Mouse (Mus musculus): ENCODE data around the gene Olfr820. TPM values are rescaled to one million over a fixed set of nuclear protein-coding genes. Genes with fewer than 3 reads are reported as not detected.

The Olfr820 gene
- polyA plus RNA-seq, 1 experiment: not detected

DNA sequence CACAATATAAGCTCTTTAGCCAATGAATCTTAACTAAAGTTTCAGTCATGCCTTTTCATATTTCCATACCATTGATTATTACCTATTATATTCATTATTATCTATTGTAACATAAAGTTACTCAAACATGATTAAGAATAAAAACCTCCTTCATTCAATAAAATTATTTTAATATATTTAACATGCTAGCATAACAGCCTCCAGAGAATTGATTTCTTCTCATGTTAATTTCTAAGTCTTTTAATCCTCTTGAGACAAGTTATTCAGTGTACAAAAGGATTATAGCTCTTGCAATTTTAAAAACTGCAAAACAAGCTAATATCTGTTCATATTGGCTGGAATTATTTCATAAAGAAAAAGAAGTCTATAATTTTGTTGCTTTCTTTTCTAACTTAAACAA, 17.6 kb downstream of the Olfr820 start, which contains the start of gene Olfr821:
Gene Olfr821 (plus strand): TSS at position 301 of the 400 bp plus-strand sequence.
- TF ChIP-seq CTCF (IDR thresholded peaks at IDR 0.05; ENCODE audit: extremely low read depth, insufficient read depth, insufficient read length, insufficient replicate concordance) (no peak), POLR2A (IDR thresholded peaks at IDR 0.05; ENCODE audit: low read depth, low read length) (no peak)
- no peaks in the 10 kb centered on the region for H3K4me1 ChIP-seq (ENCODE audit: control insufficient read depth, insufficient read depth, insufficient read length)
- DNase-seq (ENCODE audit: low read depth in 1 of 2, low spot score in 2 of 2): no peak
- no peaks in the 10 kb centered on the region for H3K36me3 ChIP-seq (ENCODE audit: control insufficient read depth, insufficient read depth, low read length)
- H3K4me3 ChIP-seq (ENCODE audit: extremely low read depth, insufficient read depth, insufficient read length): no peak within 1 kb of the TSS
- no peak within 1 kb of the TSS for H3K27ac ChIP-seq (ENCODE audit: insufficient read depth, low read length)
- no peaks in the 10 kb centered on the region for H3K27me3 ChIP-seq (ENCODE audit: control insufficient read depth, insufficient read depth, low read length)

DNA sequence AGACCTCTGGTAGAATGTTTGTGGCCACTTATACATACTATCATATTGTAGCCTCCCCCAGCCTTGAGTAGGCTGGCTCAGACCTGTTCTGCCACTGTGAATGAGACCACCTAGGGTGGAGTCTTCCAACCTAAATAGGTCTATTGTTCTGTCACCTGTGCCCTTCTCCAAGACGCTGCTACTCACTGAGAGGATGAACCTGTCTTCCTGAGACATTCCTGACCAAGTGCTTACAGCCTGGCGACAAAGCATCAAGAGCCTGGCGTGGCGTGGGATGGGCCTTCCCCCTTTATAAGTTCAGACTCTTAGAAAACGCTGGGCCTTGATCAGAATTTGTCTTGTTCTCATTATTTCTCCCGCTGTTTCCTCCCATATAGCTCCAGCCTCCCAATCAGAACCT, 24.7 kb downstream of the Olfr820 start:
- H3K36me3 ChIP-seq (ENCODE audit: control insufficient read depth, insufficient read depth, low read length): no peaks in the 10 kb centered on the region
- WGBS: 67% methylated on average over 6 of the region's 6 CpGs

More for the DNA sequence above, 24.7 kb downstream of the Olfr820 start:
- H3K4me1 ChIP-seq (ENCODE audit: control insufficient read depth, insufficient read depth, insufficient read length): no peaks in the 10 kb centered on the region
- no peaks in the 10 kb centered on the region for H3K27me3 ChIP-seq (ENCODE audit: control insufficient read depth, insufficient read depth, low read length)
- no peak overlapping the region for H3K27ac ChIP-seq (ENCODE audit: insufficient read depth, low read length)
- no peak for DNase-seq (ENCODE audit: low read depth in 1 of 2, low spot score in 2 of 2)
- no peak for TF ChIP-seq CTCF (IDR thresholded peaks at IDR 0.05; ENCODE audit: extremely low read depth, insufficient read depth, insufficient read length, insufficient replicate concordance)
- no peak for TF ChIP-seq POLR2A (IDR thresholded peaks at IDR 0.05; ENCODE audit: low read depth, low read length)
- no peak overlapping the region for H3K4me3 ChIP-seq (ENCODE audit: extremely low read depth, insufficient read depth, insufficient read length)

Other genes with a start within 250 kb of the Olfr820 start
- gene Olfr808, start 247.1 kb upstream of the Olfr820 start, polyA plus RNA-seq (2012; rRNA removed): not detected in 2 replicates
- gene Olfr809, start 238.0 kb upstream of the Olfr820 start, polyA plus RNA-seq (2012; rRNA removed): not detected in 2 replicates
- not detected in 2 replicates for gene Olfr810, start 217.7 kb upstream of the Olfr820 start, polyA plus RNA-seq (2012; rRNA removed)
- not detected in 2 replicates for gene Olfr811, start 208.2 kb upstream of the Olfr820 start, polyA plus RNA-seq (2012; rRNA removed)
- gene Olfr812, start 166.5 kb upstream of the Olfr820 start, polyA plus RNA-seq (2012; rRNA removed): not detected in 2 replicates
- gene Olfr813, start 157.3 kb upstream of the Olfr820 start, polyA plus RNA-seq (2012; rRNA removed): not detected in 2 replicates
- not detected in 2 replicates for gene Olfr814, start 132.8 kb upstream of the Olfr820 start, polyA plus RNA-seq (2012; rRNA removed)
- gene Olfr815, start 106.8 kb upstream of the Olfr820 start, polyA plus RNA-seq (2012; rRNA removed): not detected in 2 replicates
- not detected in 2 replicates for gene Olfr816, start 97.0 kb upstream of the Olfr820 start, polyA plus RNA-seq (2012; rRNA removed)
- not detected in 2 replicates for gene Olfr818, start 63.5 kb upstream of the Olfr820 start, polyA plus RNA-seq (2012; rRNA removed)
- gene Olfr819, start 45.4 kb upstream of the Olfr820 start, polyA plus RNA-seq (2012; rRNA removed): not detected in 2 replicates
- gene Olfr247, start 36.5 kb upstream of the Olfr820 start, polyA plus RNA-seq (2012; rRNA removed): not detected in 2 replicates
- gene Gm10310, start 27.6 kb upstream of the Olfr820 start, polyA plus RNA-seq (2012; rRNA removed): not detected in 2 replicates
- gene Olfr821, start 17.7 kb downstream of the Olfr820 start, polyA plus RNA-seq (2012; rRNA removed): not detected in 2 replicates
- gene Olfr822, start 58.6 kb downstream of the Olfr820 start, polyA plus RNA-seq (2012; rRNA removed): not detected in 2 replicates
- gene Olfr823, start 102.8 kb downstream of the Olfr820 start, polyA plus RNA-seq (2012; rRNA removed): not detected in 2 replicates
- gene Olfr824, start 117.4 kb downstream of the Olfr820 start, polyA plus RNA-seq (2012; rRNA removed): not detected in 2 replicates
- gene Olfr825, start 154.1 kb downstream of the Olfr820 start, polyA plus RNA-seq (2012; rRNA removed): not detected in 2 replicates
- not detected in 2 replicates for gene Olfr826, start 171.6 kb downstream of the Olfr820 start, polyA plus RNA-seq (2012; rRNA removed)
- not detected in 2 replicates for gene Olfr827, start 201.8 kb downstream of the Olfr820 start, polyA plus RNA-seq (2012; rRNA removed)

Data from spleen, adult 2 months (tissue).